ENCODE assay signal across 16 mouse cellular contexts in the genomic region with DNA sequence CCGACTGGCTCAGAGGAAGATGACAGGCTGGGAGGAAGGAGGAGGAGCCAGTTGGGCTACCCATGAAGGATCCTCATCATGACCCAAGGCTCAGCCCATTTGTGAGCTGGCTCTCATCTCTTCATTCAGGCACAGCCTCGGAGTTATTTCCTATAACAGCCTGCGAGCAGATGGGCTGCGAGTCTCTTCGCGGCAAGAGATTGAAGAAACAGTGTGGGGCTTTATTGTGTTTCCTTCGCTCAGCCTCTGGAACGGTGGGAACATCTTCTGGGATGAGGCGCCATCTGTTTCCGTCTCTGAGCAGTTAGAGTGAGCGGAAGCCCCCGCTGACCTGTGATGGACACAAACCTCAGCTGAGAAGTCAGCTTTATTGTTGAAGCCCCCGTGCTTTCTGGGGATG.
DNase-seq lines count a peak whose midpoint lies in the region; ATAC-seq lines count a peak whose summit lies in the region.
"Had no signal": no experiment of that assay in that cellular context is flagged by ENCODE, and none has a peak within 500 bp of the region (broad histone marks: within the 10 kb centered on the region; RNA-seq: fewer than 3 reads in every experiment).

No protein-coding gene starts in this region.

- intact Hi-C loops in left cerebral cortex, postnatal 25 days (cut with DNase I): no loop called here

- peak; percentile 49 for DNase-seq in hindbrain, embryonic 14.5 days (ENCODE audit: low spot score)
- peak; percentile 6 to 16 for DNase-seq in left cerebral cortex, postnatal 25 days (ENCODE audit: low spot score in 2 of 2)
- no peak for DNase-seq in left cerebral cortex, adult 18-20 months (ENCODE audit: low spot score in 2 of 2)
- peak; percentile 17 for DNase-seq in layer of hippocampus, adult 9-11 months
- DNase-seq: adrenal gland, postnatal 36 days; cerebellum, adult 11 months; gastrocnemius, postnatal 10 days; thymus, postnatal 36 days had no signal

- 0 out of 2 replicates have a peak, but pooled peaks have one; percentile 41 for ATAC-seq in hindbrain, embryonic 14.5 days (ENCODE audit: low FRiP score)
- no peak for ATAC-seq in hindbrain, embryonic 13.5 days (ENCODE audit: low FRiP score)
- ATAC-seq in midbrain, embryonic 15.5 days (replicated peaks): no peak
- no peak for ATAC-seq in heart, embryonic 11.5 days (replicated peaks; ENCODE audit: insufficient number of reproducible peaks, low FRiP score, low TSS enrichment)
- ATAC-seq: activated CD4-positive, CD25-positive, alpha-beta regulatory T cell, adult 4 months; intestine, postnatal 0 days had no signal

- H3K4me1 ChIP-seq in hindbrain, embryonic 14.5 days (replicated peaks; ENCODE audit: control insufficient read depth, insufficient read depth, low read length): peaks cover 2% of the 10 kb centered on the region; the same call in 1 of the 2 replicates
- peaks cover 23% of the 10 kb centered on the region for H3K4me1 ChIP-seq in hindbrain, embryonic 13.5 days (replicated peaks)
- H3K4me1 ChIP-seq in midbrain, embryonic 15.5 days: peaks cover 22% of the 10 kb centered on the region
- no peaks in the 10 kb centered on the region for H3K4me1 ChIP-seq in heart, embryonic 11.5 days (ENCODE audit: control insufficient read depth, insufficient read depth, low read length)
- H3K4me1 ChIP-seq: limb, embryonic 12.5 days had no signal

- WGBS in hindbrain, embryonic 14.5 days: 54% methylated on average over 12 of the region's 13 CpGs
- 66% methylated on average over 13 of the region's 13 CpGs for WGBS in hindbrain, embryonic 13.5 days
- WGBS in midbrain, embryonic 15.5 days: 65% methylated on average over 13 of the region's 13 CpGs
- 74% methylated on average over 13 of the region's 13 CpGs for WGBS in heart, embryonic 11.5 days (ENCODE audit: insufficient replicate concordance)

- H3K9me3 ChIP-seq in hindbrain, embryonic 14.5 days (ENCODE audit: control insufficient read depth, low read length): no peaks in the 10 kb centered on the region
- H3K9me3 ChIP-seq in hindbrain, embryonic 13.5 days: no peaks in the 10 kb centered on the region
- H3K9me3 ChIP-seq in midbrain, embryonic 15.5 days: no peaks in the 10 kb centered on the region
- 0 out of 2 replicates have a peak, but pooled peaks cover 2% of the 10 kb centered on the region for H3K9me3 ChIP-seq in heart, embryonic 11.5 days (replicated peaks; ENCODE audit: control insufficient read depth, low read length)

- H3K27ac ChIP-seq in hindbrain, embryonic 14.5 days: no peak overlapping the region
- H3K27ac ChIP-seq in hindbrain, embryonic 13.5 days: no peak overlapping the region
- H3K27ac ChIP-seq in midbrain, embryonic 15.5 days: peak overlapping the region; percentile 45
- no peak overlapping the region for H3K27ac ChIP-seq in heart, embryonic 11.5 days (ENCODE audit: low read depth, low read length)
- H3K27ac ChIP-seq: embryonic facial prominence, embryonic 10.5 days; limb, embryonic 12.5 days; macrophage had no signal

- no peaks in the 10 kb centered on the region for H3K27me3 ChIP-seq in hindbrain, embryonic 14.5 days (ENCODE audit: control insufficient read depth, insufficient read depth, low read length)
- no peaks in the 10 kb centered on the region for H3K27me3 ChIP-seq in hindbrain, embryonic 13.5 days
- H3K27me3 ChIP-seq in midbrain, embryonic 15.5 days (replicated peaks): no peaks in the 10 kb centered on the region
- H3K27me3 ChIP-seq in heart, embryonic 11.5 days (ENCODE audit: control insufficient read depth, insufficient read depth, low read length): no peaks in the 10 kb centered on the region

- H3K4me2 ChIP-seq in hindbrain, embryonic 14.5 days (replicated peaks): no peak overlapping the region
- H3K4me2 ChIP-seq in hindbrain, embryonic 13.5 days: no peak overlapping the region
- no peak overlapping the region for H3K4me2 ChIP-seq in midbrain, embryonic 15.5 days
- H3K4me2 ChIP-seq in heart, embryonic 11.5 days: no peak overlapping the region
- H3K4me2 ChIP-seq: limb, embryonic 12.5 days had no signal

- H3K9ac ChIP-seq in hindbrain, embryonic 14.5 days: no peak overlapping the region
- no peak overlapping the region for H3K9ac ChIP-seq in hindbrain, embryonic 13.5 days
- H3K9ac ChIP-seq in midbrain, embryonic 15.5 days: no peak overlapping the region
- H3K9ac ChIP-seq in heart, embryonic 11.5 days (ENCODE audit: low read depth, low read length): no peak overlapping the region
- H3K9ac ChIP-seq: limb, embryonic 12.5 days had no signal

- no peak overlapping the region for H3K4me3 ChIP-seq in hindbrain, embryonic 14.5 days (replicated peaks; ENCODE audit: low read length)
- no peak overlapping the region for H3K4me3 ChIP-seq in hindbrain, embryonic 13.5 days
- H3K4me3 ChIP-seq in midbrain, embryonic 15.5 days: no peak overlapping the region
- no peak overlapping the region for H3K4me3 ChIP-seq in heart, embryonic 11.5 days (ENCODE audit: low read depth, low read length)
- H3K4me3 ChIP-seq: embryonic facial prominence, embryonic 10.5 days; limb, embryonic 12.5 days had no signal

- no peaks in the 10 kb centered on the region for H3K36me3 ChIP-seq in hindbrain, embryonic 14.5 days (replicated peaks; ENCODE audit: control insufficient read depth, insufficient read depth)
- no peaks in the 10 kb centered on the region for H3K36me3 ChIP-seq in hindbrain, embryonic 13.5 days
- no peaks in the 10 kb centered on the region for H3K36me3 ChIP-seq in midbrain, embryonic 15.5 days (replicated peaks)
- H3K36me3 ChIP-seq in heart, embryonic 11.5 days (ENCODE audit: control insufficient read depth, insufficient read depth, low read length): no peaks in the 10 kb centered on the region
- H3K36me3 ChIP-seq: embryonic facial prominence, embryonic 10.5 days; limb, embryonic 12.5 days had no signal

Comparison
In these comparisons a context has a peak if more than half of its experiments do, and no peak if none do; other contexts are left out.
1. DNase-seq: peak in hindbrain, embryonic 14.5 days (single experiment), left cerebral cortex, postnatal 25 days (2 of 2) and layer of hippocampus, adult 9-11 months (single experiment); none in left cerebral cortex, adult 18-20 months (0 of 2).